Mouse (Mus musculus) embryo, embryonic 11.5 days (tissue): Measurements from ENCODE around the gene 9530003J23Rik.
A peak's percentile ranks its signal among the peaks of the same experiment; 100 is the strongest.
"Not testable (repeated sequence)": the region's sequence is repeated elsewhere in the genome, so short reads cannot be mapped to it uniquely, and the experiment has no call there.

Experiments
- DNase-seq: peaks from one replicate; pipeline ENCODE4 v3.0.0-alpha.2; 2012; ENCODE audit warnings: low read depth, low spot score

Gene 9530003J23Rik

DNA sequence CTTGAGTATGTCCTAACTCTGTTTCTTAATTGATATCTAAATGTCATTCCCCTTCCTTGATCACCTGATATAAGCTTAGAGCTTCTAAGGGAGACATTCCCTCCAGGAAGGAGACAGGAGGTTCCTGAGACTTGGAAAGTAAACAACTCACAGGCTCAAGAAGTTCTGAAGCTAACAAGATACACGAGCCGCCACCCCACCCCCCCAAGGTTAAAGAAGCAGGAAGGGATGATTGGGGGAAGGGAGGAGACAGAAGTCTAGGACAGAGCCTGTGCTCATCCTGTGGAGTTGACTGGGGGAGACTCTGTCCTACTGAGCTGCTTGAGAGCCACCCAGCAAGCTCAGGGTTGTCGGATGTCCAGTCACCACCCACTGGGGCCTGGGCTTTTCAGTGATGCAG, 12.5 kb downstream of the 9530003J23Rik start:
- DNase-seq, result no peak

DNA sequence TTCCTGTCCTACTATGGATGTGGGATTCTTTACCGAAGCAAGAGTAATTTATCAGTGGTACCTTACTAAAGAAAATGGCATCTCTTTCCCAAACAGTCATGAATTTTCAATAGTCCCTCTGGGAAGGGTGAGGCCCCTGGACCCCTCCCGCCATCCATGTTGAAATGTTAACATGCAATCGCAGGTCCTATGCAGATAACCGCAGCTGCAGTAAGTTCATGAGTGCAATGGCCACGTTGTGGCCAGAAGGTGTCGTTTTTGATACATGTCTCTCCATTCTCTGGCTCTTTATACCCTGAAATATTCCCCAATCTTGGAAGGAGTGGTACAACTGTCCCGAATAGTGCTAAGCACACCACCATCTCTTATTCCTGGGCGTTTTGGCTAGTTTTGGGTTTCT, 13.4 kb downstream of the 9530003J23Rik start:
- no peak for DNase-seq

DNA sequence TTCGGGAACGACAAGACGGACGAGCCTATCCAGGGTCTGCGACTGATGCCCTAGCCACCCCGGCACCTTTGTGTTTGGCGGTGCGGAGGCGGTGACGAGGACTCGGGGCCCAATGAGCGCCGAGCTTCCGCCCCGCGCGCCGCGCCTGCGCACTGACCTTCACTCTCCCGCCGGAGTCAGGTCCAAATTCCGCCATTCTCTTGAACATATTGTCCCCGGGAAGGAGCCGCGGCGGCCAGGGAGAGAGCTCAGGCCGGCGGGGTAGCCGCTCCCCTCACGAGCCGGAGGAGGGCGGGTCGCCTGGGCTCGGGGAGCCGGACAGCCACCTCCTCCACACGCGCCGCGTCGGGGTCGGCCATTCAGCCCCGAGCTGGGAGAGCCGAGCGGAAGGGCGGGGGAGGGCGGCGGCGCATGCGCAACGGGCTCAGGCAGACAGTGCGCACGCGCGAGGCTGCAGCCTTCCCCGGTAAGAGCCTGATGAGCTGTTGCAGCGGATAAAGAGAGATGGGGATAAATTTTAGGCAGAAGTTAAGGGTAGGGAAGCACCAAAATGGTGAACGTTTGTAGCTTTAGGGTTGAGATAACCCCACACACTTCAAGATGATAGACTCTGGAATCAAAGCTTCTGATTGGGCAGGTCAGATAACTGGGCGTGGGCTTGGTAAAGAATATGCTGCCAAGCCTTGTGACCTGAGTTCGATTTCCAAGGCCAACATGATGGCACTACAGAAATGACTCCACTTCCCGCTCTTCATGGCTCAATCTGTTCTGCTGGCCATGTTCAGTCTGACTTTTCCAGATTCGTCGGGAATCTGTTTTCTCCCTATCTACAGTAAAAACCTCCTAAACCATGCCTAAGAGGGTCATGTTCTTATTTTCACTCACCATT, 14.2 kb downstream of the 9530003J23Rik start, which contains the start of gene Yeats4:
Gene Yeats4, minus strand, starts transcription at position 406 of the 889 bp plus-strand sequence.
- DNase-seq, result peak; percentile 91

DNA sequence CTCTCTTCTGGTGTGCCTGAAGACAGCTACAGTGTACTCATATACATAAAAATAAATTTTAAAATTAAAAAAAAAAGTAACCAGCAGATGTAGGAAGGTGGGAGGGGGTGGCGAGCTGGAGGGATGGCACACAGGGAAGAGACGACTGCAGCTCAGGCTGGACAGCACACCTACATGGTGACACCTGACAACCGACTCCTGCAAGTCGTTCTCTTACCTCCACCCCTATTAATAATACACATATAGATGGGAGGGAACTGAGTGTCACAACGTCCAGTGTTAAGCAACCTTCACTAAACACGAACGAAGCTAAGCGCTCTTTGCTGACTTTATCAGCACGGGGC, 14.8 kb downstream of the 9530003J23Rik start:
- no peak for DNase-seq

DNA sequence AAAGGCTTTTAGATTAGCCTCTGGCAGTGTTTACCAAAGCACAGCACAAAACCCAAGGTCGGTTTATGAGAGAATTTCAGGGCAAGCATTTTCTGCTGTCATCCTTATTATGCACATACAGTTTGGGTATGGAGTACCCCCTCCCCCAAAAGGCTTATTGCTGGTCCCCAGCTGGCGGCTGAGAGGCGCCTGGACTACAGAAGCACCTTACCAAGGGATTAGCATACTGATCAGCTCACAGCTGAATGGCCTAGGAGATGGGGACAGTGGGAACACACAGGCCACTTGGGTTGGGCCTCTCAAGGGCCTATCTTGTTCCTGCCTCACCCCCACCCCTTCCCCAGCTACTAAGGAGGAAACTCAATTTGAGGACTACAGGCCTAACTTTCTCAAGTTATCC, 15.7 kb downstream of the 9530003J23Rik start:
- no peak for DNase-seq

DNA sequence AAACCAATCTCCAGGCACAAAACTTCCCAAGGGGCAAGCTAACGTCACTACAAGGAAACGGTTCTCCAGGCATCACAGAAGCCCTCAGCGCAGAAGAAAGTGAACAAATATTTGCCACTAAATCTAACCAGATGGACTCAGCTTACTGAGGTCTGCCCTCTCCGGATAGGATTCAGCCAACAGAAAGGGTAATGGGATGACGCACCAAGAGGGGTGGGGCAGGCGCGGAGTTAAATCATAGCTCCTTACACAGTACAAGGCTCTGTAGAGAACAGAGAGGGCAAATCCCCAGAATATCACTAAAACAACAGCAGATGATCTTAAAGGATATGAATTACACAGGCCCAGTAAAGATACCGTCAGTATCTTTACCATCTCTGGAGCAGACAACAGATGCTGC, 20.2 kb downstream of the 9530003J23Rik start:
- no peak for DNase-seq

DNA sequence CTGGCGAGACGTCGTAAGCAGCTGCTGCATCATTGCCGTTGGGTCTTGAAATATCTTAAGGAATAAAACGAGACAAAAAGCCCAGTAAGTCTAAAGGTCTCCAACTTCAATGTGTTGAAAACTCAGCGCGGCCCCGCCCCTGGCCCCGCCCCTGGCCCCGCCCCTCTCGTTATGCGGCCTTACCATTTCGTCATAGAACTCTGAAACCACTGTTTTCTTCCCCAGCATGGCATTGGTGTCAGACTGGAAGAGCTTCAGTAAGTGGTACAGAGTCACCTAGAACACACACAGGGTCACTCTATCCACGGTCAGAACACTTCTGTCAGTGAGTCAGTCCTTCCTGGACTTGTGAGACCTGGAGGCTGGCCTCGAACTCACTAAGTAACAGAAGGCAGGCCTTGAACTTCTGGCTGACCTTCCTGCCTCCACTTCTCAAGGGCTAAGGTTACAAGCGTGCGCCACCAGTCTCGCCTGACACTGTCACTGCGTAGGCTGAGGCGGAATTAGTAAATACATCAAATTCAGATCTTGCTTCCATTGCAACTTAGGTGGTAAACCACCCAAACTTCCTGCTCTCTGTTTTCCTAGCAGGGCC, 21.2 kb downstream of the 9530003J23Rik start:
- DNase-seq, result no peak

DNA sequence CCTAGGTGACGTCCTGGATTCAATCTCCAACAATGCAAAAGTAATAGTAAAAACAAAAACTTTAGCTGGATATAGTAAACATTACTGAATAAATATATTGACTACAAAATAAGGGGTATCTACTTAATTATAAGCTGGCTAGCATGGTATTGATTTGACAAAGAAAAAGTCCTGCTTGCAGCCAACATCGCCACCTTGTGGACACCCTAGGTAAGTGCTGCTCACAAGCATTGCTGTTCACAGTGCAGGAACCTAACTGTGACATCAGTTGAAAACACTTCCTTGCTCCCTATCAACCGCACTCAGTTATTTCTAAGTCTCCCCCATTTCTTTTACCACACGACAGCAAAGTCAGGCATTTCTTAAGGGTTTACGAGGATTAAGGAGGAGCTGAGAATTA, 21.7 kb downstream of the 9530003J23Rik start:
- DNase-seq, result peak; percentile 27

DNA sequence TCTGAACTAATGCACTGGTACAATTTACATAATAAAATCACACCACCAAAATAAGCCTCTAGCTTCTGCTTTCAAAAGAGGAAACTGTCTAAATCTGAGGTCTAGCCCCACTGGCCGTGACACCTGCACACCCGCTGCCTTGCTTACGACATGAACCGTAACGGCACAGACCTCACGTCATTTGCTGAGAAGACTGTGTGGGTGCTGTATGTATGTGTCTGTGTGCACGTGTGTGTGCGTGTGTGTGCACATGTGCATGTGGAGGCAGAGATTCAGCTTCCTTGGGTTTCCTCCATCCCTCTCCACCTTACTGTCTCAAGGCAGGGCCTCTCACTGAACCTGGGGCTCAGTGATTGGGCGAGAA, 22.4 kb downstream of the 9530003J23Rik start:
- no peak for DNase-seq

DNA sequence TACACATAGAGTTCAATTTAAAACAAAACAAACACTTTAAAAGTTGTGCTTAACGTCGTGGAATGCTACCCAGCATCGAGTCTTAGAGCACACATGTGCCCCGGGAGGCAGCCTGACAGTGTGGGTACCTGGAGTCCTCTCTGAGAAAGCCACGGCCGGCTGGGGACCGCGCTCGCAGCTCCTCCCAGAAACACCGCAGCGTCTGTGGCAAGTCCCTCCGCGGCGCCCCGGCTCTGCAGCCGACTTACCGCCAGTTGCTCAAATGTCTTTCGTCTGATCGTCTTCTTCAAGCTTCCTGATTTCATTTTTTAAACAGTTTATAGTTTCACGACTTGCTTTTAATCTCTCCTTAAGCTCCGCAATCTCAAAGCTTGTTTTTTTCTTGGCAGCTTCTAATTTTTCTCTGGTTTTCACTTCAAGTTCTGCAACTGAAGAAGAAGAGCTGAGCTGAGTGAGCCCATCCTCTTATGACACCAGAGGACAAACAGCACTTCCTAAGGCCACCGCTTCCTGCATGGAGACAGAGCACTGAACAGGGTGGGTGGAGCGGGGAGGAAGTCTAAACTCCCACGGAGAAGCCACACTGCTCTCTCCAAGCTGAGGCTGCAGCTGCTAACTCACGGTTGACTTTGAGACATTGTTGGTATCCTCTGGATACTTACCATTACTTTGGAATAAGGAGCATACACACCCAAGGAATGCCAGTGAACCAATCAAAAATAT, 22.9 kb downstream of the 9530003J23Rik start:
- no peak for DNase-seq

DNA sequence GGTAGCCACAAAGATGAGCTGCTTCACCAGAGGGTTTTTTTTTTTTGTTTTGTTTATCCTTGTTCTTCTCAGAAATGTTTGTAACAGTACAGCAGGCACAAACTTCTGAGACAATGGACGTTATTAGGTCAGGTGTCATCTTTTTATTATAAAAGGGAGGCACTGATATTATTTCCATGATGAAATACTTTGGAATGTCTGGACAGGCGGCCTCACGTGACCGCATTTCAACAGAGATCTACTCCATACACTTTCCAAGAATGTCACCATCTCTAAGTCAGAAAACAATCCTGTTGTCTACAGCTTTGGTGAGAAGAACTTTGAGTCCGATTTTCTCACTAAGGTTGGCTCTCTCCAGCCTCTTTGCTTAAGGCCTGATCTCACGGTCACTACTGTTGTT, 27.5 kb downstream of the 9530003J23Rik start:
- no peak for DNase-seq

DNA sequence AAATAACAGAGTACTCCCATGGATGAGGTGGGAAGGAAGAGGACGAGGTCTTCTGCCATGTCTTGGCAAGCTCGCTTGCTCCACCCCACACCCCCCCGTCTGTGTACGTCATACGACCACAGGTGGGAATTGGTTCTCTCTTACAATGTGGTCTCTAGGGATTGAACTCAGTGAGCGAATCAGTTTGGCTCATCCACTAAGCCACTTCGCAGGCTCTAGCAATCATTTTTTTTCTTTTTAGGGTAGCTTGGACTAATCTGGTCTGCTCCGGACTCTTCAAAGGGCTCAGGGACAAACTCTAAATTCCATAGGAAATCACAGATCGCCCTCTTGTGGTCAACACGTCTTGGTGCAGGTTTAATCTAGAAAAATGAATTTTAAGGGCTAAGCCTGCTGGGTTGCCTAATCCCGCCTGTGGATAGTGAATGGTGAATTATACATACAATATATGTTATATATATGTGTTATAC, 29.0 kb downstream of the 9530003J23Rik start:
- peak; percentile 63 for DNase-seq

DNA sequence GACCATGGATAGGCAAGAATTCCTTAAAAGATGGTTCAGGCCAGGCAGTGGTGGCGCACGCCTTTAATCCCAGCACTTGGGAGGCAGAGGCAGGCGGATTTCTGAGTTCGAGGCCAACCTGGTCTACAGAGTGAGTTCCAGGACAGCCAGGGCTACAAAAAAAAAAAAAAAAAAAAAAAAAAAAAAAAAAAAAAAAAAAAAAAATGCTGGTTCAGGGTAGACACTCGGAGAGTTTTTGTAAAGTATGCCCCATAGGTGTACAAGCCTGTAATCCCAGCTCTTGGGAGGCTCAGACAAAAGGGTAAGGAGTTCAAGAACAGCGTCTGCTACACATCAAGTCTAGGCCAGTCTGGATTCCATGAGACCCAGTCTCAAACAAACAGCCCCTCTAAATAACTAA, 29.7 kb downstream of the 9530003J23Rik start:
- not testable (repeated sequence) for DNase-seq

DNA sequence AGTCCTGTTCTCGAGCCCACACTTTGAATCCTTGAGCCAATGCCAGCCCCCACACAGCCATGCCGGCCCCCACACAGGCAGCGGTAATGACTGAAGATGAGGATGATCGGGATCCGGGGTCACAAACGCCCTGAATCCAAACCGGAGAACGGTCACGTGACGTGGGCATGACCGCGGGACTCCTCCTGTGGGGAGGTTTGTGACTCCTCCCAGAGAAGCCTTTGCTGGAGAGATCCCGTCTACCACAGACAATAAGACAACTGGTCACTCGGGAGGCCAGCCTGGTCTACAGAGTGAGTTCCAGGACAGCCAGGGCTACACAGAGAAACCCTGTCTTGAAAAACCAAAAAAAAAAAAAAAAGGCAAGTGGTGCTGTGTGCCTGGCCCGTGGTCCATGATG, 30.3 kb downstream of the 9530003J23Rik start:
- DNase-seq, result no peak

DNA sequence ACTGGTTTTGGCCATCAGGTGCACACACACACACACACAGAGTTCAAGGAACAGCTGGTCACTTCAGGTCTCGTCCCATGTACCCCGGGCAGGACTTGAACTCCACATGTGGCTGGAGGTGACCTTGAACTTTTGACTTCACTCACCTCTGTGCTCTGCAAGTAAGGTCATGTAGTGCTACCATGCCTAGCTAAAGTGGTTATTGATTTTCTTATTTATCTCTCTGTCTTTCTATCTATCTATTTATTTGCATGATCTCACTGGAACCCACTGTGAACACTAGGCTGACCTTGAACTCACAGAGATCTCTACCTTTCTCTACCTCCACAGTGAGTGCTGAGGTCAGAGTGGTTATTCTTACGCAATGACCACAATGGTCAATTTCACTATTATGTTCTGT, 32.4 kb downstream of the 9530003J23Rik start:
- DNase-seq, result no peak

DNA sequence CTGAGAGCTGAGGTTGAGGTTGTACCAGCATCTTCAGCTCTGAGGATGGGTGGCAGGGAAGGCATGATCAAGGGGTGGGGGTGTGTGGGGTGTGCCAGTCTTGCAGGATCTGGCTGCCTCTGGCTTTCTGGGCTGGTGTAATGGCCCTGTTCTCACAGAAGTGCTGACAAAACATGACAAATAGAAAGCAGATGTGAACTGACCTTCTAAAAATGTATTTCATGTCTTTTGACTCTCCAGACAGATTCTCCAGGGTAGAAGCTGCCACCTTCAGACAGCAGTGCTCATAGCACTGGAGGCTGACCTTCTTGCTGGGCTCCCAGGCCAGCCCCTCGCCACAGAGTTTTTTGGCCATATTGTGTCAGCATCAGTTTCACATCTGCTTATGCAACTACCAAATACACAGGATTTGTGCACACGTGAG, 34.9 kb downstream of the 9530003J23Rik start:
- DNase-seq, result peak; percentile 24

DNA sequence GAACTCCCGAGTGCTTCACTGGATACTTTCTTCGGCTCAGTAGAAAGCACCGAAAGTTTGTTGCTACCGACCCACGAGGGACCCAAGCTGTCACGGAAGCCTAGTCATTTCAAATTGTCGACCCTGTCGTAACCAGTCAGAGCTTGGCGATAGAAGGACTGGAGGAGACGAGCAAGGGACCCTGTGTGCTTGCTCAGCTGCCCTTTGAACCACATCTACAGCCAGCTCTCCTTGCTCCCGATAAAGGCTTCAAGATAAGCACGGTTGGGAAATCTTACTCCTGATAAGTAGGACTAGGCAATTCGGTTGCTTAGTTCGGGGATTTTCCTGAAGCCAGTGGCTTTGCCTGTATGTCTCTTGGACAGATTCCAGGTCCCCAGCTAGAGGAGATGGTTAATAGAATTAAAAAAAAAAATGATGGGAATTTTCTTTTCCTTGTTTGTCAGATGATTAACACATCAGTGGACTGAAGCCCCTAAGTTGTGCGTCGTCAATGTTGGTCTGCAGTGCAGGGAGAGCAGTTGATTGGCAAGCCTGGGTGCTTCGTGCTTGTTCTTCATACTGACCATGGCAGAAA, 35.4 kb downstream of the 9530003J23Rik start:
- DNase-seq, result no peak

DNA sequence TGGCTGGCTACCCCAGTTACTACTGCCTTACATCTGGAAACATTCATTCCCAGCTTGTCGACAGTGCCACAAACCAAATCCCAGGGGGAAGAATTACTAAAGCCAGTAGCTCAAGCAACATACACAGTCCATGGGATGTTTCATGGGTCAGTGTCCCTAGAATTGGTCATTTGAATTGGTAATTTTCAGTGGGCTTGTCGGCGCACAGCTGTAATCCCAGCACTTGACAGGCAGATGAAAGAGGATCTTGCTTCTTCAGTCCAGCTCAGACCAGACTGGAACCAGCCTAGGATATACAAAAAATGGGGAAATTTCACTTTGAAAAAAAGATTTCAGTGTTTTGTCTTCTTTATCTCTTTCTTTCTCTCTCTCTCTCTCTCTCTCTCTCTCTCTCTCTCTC, 38.8 kb downstream of the 9530003J23Rik start:
- DNase-seq, result no peak

DNA sequence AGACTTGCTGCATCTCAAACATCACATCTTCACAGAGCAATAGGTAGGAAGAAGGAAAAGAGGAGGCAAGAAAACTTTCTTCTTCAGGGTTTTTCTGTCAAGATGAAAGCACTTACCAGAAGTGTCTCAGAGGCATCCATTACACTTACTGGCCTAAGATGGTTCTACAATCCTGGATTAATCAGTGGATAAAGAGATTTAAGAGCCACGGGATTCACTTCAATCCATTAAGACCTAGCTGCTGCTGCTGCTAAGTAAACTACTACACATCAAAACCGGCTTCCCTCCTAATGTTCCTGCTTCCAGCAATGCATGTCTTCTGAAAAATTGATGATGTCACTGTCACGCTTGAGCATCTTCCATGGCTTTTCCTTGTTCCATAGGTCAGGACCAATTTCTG, 41.8 kb downstream of the 9530003J23Rik start:
- DNase-seq, result no peak

DNA sequence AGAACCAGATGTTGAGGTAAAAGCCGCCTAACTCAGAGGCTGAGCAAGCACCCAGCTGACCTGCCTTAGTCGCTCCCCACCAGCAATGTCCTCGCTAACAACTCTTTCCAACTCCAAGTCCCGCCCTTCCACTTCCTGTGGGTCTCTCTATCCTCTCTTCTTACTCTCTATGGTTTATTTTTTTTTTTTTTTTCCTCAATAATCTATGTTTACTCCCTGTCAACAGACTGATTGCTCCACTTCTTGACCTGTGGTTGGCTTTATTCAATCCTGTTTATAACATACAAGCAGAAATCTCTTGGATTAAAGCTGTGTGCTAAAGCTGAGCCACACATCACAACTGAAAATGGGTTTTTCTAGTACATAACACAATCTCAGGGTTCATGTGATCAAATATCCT, 42.8 kb downstream of the 9530003J23Rik start:
- DNase-seq, result no peak

DNA sequence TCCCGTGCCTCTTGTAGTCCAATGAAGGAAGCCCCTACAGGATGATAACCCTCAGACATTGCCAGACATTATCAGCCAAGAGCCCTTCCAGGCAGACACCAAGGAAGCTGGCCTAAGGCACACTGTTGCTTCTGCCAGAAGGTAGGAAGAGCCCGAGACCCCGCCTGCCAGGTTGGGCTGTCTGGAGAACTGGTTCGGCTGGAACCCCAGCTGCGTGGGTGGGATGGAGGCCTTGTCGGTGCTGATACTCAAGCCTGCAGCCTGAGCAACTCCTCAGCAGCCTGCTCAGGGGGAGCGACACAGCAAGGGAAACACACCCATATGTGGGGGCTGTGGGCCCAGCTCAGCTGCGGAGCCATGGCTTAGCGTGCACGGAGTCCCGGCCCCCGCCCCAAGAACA, 43.5 kb downstream of the 9530003J23Rik start:
- DNase-seq, result no peak

DNA sequence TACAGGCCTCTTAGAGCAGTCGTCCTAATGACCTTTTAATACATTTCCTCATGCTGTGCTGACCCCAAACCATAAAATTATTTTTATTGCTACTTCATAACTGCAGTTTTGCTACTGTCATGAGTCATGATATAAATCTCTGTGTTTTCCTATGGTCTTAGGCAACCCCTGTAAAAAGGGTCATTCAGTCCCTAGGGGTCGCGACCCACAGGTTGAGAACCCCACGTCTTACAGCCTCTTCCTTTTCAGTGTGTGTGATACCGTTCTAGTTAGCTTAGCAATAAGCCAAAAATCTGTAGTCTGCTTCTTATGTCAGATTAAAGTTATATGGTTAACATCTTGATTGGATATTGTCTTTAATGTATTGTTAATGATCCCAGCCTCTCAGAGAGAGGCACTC, 45.1 kb downstream of the 9530003J23Rik start:
- no peak for DNase-seq
